Mouse (Mus musculus) CH12.LX (cell line): Measurements from ENCODE around the gene Stxbp1.

Experiments used
- CTCF ChIP-seq, 2 experiments: IDR thresholded peaks in 1 of 2; conservative IDR thresholded peaks in 1 of 2; 2 replicates each; pipeline ENCODE4 v1.5.1; 2011 to 2012; ENCODE audit warnings: low read depth in 2 of 2, low read length in 2 of 2, improper control_type of control experiment in 1 of 2, inconsistent platforms in 1 of 2, mild to moderate bottlenecking in 1 of 2, moderate library complexity in 1 of 2
- EP300 ChIP-seq: IDR thresholded peaks from 2 replicates; pipeline ENCODE4 v1.6.1; 2011; ENCODE audit warnings: low read length, improper control_type of control experiment
- MAX ChIP-seq: IDR thresholded peaks from 2 replicates; pipeline ENCODE4 v1.6.1; 2011; ENCODE audit warnings: low read length, improper control_type of control experiment
- POLR2A ChIP-seq: IDR thresholded peaks from 2 replicates; pipeline ENCODE4 v1.6.1; 2011; ENCODE audit warnings: low read depth, mild to moderate bottlenecking, improper control_type of control experiment, low read length
- POLR2AphosphoS2 ChIP-seq: IDR thresholded peaks from 2 replicates; pipeline ENCODE4 v1.6.1; 2011; ENCODE audit warnings: low read depth, low read length, improper control_type of control experiment
- RAD21 ChIP-seq: IDR thresholded peaks from 2 replicates; pipeline ENCODE4 v1.6.1; 2011; ENCODE audit warnings: low read depth, mild to moderate bottlenecking, low read length, improper control_type of control experiment, moderate library complexity
- TCF12 ChIP-seq: IDR thresholded peaks from 2 replicates; pipeline ENCODE4 v1.6.1; 2014; ENCODE audit warnings: low read depth, mild to moderate bottlenecking, inconsistent platforms, low read length, improper control_type of control experiment

GRCm38 (mm10) chr2:32739311-32739710 is 107.7 kb downstream of the Stxbp1 start:
- no peak for TF ChIP-seq CTCF (conservative IDR thresholded peaks at IDR 0.05 in 1 of 2, IDR thresholded peaks at IDR 0.05 in 1 of 2; ENCODE audit: low read depth in 2 of 2, low read length in 2 of 2)
- no peak for TF ChIP-seq EP300
- no peak for TF ChIP-seq TCF12
- no peak for TF ChIP-seq MAX
- TF ChIP-seq POLR2A: no peak
- no peak for TF ChIP-seq RAD21
- TF ChIP-seq POLR2AphosphoS2: no peak
